Mouse (Mus musculus) ES-Bruce4 (cell line): ENCODE results near the gene Arid5b. TPM values are rescaled to one million over a fixed set of nuclear protein-coding genes. Genes with fewer than 3 reads are reported as not detected.

Source experiments
- H3K27ac ChIP-seq: 2 replicates; pipeline ENCODE4 v1.5.1; 2012; ENCODE audit warnings: low read length, inconsistent platforms; ENCODE audit not compliant: insufficient read depth
- H3K27me3 ChIP-seq: 2 replicates; pipeline ENCODE4 v1.6.1; 2012; ENCODE audit warnings: mild to moderate bottlenecking, low read length, inconsistent platforms; ENCODE audit not compliant: control insufficient read depth, poor library complexity, insufficient read depth, severe bottlenecking
- H3K36me3 ChIP-seq: 2 replicates; pipeline ENCODE4 v1.6.1; 2012; ENCODE audit warnings: inconsistent platforms, mild to moderate bottlenecking, low read length, moderate library complexity; ENCODE audit not compliant: control insufficient read depth, poor library complexity, insufficient read depth, severe bottlenecking
- H3K4me1 ChIP-seq: one replicate; pipeline ENCODE4 v1.8.1; 2011; ENCODE audit warnings: low read length; ENCODE audit not compliant: control insufficient read depth, insufficient read depth
- H3K4me3 ChIP-seq: 2 replicates; pipeline ENCODE4 v1.5.1; 2011; ENCODE audit warnings: low read depth, mild to moderate bottlenecking, low read length
- H3K9ac ChIP-seq: 2 replicates; pipeline ENCODE4 v1.6.1; 2012; ENCODE audit warnings: low read depth, mild to moderate bottlenecking, inconsistent platforms; ENCODE audit not compliant: poor library complexity, severe bottlenecking
- H3K9me3 ChIP-seq: replicated peaks from 2 replicates; pipeline ENCODE4 v1.6.1; 2012; ENCODE audit warnings: mild to moderate bottlenecking, low read length, inconsistent platforms; ENCODE audit not compliant: control insufficient read depth, poor library complexity, insufficient read depth, severe bottlenecking
- CTCF ChIP-seq: IDR thresholded peaks from one replicate; pipeline ENCODE4 v1.8.1; 2011; ENCODE audit warnings: low read depth, low read length
- EP300 ChIP-seq: IDR thresholded peaks from 2 replicates; pipeline ENCODE4 v1.6.1; 2011; ENCODE audit warnings: low read depth, low read length; ENCODE audit not compliant: insufficient read depth
- POLR2A ChIP-seq: IDR thresholded peaks from one replicate; pipeline ENCODE4 v1.8.1; 2011; ENCODE audit warnings: low read length; ENCODE audit not compliant: insufficient read depth
- polyA plus RNA-seq: library from polyadenylated mRNA; stranded (reverse); fragments of >200 nt; gene quantifications from 2 replicates; pipeline ENCODE4 v1.2.4, GENCODE M21; 2011; ENCODE audit warnings: low read depth; ENCODE audit not compliant: missing spikeins, insufficient read depth, insufficient read length

Gene Arid5b
- polyA plus RNA-seq, 1 experiment, result 48.3 TPM

GRCm38 (mm10) chr10:68164137-68164536 lies 114.4 kb downstream of the Arid5b start:
- no peak for TF ChIP-seq CTCF
- TF ChIP-seq POLR2A, result no peak
- TF ChIP-seq EP300, result no peak
- H3K4me1 ChIP-seq, result no peaks in the 10 kb centered on the region
- H3K27me3 ChIP-seq, result no peaks in the 10 kb centered on the region

DNA sequence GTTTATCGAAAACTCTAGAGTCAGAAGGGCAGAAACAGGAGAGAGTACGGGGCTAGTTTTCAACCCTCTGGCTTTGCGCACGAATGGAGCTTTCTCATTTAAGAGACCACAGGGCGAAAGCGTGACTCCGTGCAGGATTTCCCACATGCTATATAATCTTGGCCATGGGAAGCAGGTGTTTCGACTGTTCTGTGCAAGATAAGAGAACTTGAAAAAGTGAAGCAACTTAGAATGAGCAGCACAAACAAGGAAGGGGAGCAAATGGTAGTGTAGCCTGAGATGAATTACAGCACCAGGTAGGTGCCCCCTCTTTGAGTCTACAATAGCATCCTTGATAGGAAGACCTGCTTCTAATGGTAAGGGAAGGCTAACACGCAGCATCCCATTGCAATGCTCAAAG lies 118.8 kb downstream of the Arid5b start:
- no peaks in the 10 kb centered on the region for H3K4me1 ChIP-seq
- TF ChIP-seq POLR2A, result no peak
- no peak for TF ChIP-seq CTCF
- no peak for TF ChIP-seq EP300
- no peak overlapping the region for H3K9ac ChIP-seq
- H3K9me3 ChIP-seq, result no peaks in the 10 kb centered on the region
- H3K27ac ChIP-seq, result no peak overlapping the region
- no peaks in the 10 kb centered on the region for H3K27me3 ChIP-seq
- no peak overlapping the region for H3K4me3 ChIP-seq
- no peaks in the 10 kb centered on the region for H3K36me3 ChIP-seq

More at GRCm38 (mm10) chr10:68164137-68164536, 114.4 kb downstream of the Arid5b start:
- Histone ChIP-seq H3K9me3 (no peaks in the 10 kb centered on the region), H3K36me3 (no peaks in the 10 kb centered on the region), H3K4me3 (no peak overlapping the region), H3K27ac (no peak overlapping the region), H3K9ac (no peak overlapping the region)

DNA sequence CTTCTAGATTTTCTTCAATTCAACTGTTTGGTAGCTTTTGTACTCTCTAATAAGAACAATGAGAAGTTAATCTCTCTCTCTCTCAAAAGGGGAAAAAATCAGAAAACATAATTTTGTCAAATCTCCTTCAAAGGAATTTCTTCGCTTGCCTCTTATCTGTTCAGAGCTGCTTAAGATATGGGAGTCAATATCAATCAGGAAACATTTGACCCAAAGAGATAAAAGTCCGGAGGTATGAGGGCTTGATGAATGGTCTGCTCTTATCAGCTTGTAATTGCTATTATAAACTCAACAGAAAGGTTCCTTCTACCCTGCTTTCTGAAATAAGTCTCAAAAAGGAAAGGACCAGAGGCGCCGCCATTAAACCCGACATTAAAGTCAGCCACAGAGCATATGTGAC lies 120.0 kb downstream of the Arid5b start:
- TF ChIP-seq CTCF, result no peak
- no peak for TF ChIP-seq EP300
- no peak for TF ChIP-seq POLR2A
- H3K9me3 ChIP-seq, result no peaks in the 10 kb centered on the region
- no peaks in the 10 kb centered on the region for H3K4me1 ChIP-seq
- H3K9ac ChIP-seq, result no peak overlapping the region
- H3K27ac ChIP-seq, result no peak overlapping the region
- H3K27me3 ChIP-seq, result no peaks in the 10 kb centered on the region
- H3K4me3 ChIP-seq, result no peak overlapping the region
- no peaks in the 10 kb centered on the region for H3K36me3 ChIP-seq

DNA sequence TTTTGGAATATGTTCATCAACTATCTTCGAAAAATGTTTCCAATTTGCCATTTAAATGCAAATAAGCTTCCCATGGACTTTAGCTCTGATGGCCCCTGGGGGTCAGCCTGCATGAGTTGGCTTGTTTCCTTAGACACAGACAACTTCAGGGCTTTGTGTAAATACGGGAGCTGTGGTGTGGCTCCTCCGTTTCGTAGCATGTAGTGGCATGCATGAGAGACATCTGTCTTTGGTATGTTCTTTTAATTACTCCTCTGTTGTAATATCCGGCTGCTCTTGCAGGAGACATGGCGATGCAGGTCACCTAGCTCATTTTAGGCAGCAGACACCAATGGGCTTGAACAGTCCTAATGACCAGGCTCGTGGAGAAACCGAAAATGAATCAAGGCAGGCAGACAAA lies 121.0 kb downstream of the Arid5b start:
- Histone ChIP-seq H3K27ac (0 out of 2 replicates have a peak overlapping the region, but pooled peaks have one; percentile 46), H3K9me3 (no peaks in the 10 kb centered on the region), H3K9ac (no peak overlapping the region), H3K36me3 (no peaks in the 10 kb centered on the region), H3K4me3 (no peak overlapping the region), H3K27me3 (no peaks in the 10 kb centered on the region), H3K4me1 (no peaks in the 10 kb centered on the region)
- TF ChIP-seq EP300 (no peak), POLR2A (no peak), CTCF (no peak)

DNA sequence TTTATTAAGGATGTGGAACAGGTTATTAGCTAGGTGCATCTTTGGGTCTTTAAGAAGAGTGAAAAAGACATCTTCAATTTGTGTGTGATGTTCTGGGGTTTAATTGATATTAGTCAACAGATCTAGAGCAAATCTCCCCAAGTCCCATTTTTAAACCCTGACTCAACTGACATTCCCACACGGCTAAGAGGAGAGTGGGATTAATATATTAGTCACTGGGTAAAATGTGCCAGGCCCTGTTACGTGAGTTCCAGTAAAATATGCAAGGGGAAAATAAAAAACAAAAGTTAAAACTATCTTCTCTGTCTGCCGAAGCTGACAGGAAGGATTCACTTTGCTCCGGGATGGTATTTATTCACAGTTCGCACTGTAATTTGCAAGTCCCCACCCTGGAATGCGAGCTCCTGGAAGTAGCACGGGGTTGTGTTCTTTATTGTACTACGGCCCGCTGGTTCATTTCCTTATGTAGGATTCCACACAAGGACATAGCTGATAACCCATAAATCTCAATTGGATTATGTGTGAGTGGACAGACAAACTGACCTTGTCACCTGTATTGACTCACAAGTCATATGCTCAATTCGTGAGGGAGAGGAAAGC lies 121.8 kb downstream of the Arid5b start:
- Histone ChIP-seq H3K9ac (no peak overlapping the region), H3K36me3 (no peaks in the 10 kb centered on the region), H3K9me3 (peaks cover 1% of the 10 kb centered on the region; the same call in 1 of the 2 replicates), H3K27me3 (no peaks in the 10 kb centered on the region), H3K27ac (peak overlapping the region; percentile 46), H3K4me1 (no peaks in the 10 kb centered on the region), H3K4me3 (no peak overlapping the region)
- TF ChIP-seq POLR2A (no peak), CTCF (no peak), EP300 (peak; percentile 30; the same call in 1 of the 2 replicates)

- Histone ChIP-seq H3K27me3 (no peaks in the 10 kb centered on the region), H3K4me1 (no peaks in the 10 kb centered on the region), H3K27ac (no peak overlapping the region), H3K36me3 (no peaks in the 10 kb centered on the region), H3K9ac (no peak overlapping the region), H3K4me3 (no peak overlapping the region), H3K9me3 (peaks cover 5% of the 10 kb centered on the region; the same call in 1 of the 2 replicates)
- TF ChIP-seq POLR2A, result no peak
- no peak for TF ChIP-seq EP300
- TF ChIP-seq CTCF, result peak; percentile 42
Measured at GRCm38 (mm10) chr10:68156159-68156558, 122.4 kb downstream of the Arid5b start.
